Mouse (Mus musculus) adrenal gland, postnatal 4 days (tissue): ENCODE data around the gene Fndc3b. TPM values are rescaled to one million over a fixed set of nuclear protein-coding genes. Genes with fewer than 3 reads are reported as not detected.

Source experiments
- DNase-seq, 2 experiments: peaks; one replicate each; pipeline ENCODE4 v3.0.0; 2021 to 2022; ENCODE audit warnings: low spot score in 2 of 2, mixed read lengths in 2 of 2
- long read RNA-seq, 2 experiments: library from polyadenylated mRNA; stranded (forward); transcript quantifications; one replicate each; pipeline ENCODE4 v2.0.0; 2021
- total RNA-seq, 2 experiments: library from RNA; stranded (reverse); gene quantifications; 2 replicates each; pipeline ENCODE4 v1.2.3; 2021

Fndc3b gene
- 100 to 1,000 TPM; 110 TPM for total RNA-seq
- long read RNA-seq, experiment 1, partial matches to known transcripts = 1 of 7 reads
- long read RNA-seq, experiment 1, other reads (novel, unspliced or antisense) = 6 of 7 reads
- long read RNA-seq, experiment 2, full-length matches to known transcripts = 2 of 15 reads
- long read RNA-seq, experiment 2, partial matches to known transcripts = 2 of 15 reads
- long read RNA-seq, experiment 2, other reads (novel, unspliced or antisense) = 11 of 15 reads

- peak; percentile 77 to 87 for DNase-seq
Observed at GRCm38 (mm10) chr3:27710648-27711428, at the start of gene Fndc3b. Fndc3b (minus strand) TSS chr3:27711307.

- no peak for DNase-seq
Observed at GRCm38 (mm10) chr3:27760278-27760677, 49.2 kb upstream of the Fndc3b start.

- no peak for DNase-seq
Observed at GRCm38 (mm10) chr3:27758976-27759375, 47.9 kb upstream of the Fndc3b start.

GRCm38 (mm10) chr3:27751657-27752056, 40.5 kb upstream of the Fndc3b start:
- DNase-seq = no peak

- no peak for DNase-seq
Observed at GRCm38 (mm10) chr3:27751156-27751555, 40.0 kb upstream of the Fndc3b start.

GRCm38 (mm10) chr3:27745651-27746050, 34.5 kb upstream of the Fndc3b start:
- DNase-seq = no peak

GRCm38 (mm10) chr3:27744754-27745153, 33.6 kb upstream of the Fndc3b start:
- no peak for DNase-seq

GRCm38 (mm10) chr3:27743271-27744145, 32.4 kb upstream of the Fndc3b start:
- no peak for DNase-seq

- DNase-seq = no peak
Observed at GRCm38 (mm10) chr3:27742124-27742523, 31.0 kb upstream of the Fndc3b start.

GRCm38 (mm10) chr3:27740136-27740535, 29.0 kb upstream of the Fndc3b start:
- no peak for DNase-seq

GRCm38 (mm10) chr3:27736180-27736579, 25.1 kb upstream of the Fndc3b start:
- no peak for DNase-seq

- DNase-seq = no peak
Observed at GRCm38 (mm10) chr3:27735113-27735512, 24.0 kb upstream of the Fndc3b start.

- DNase-seq = no peak
Observed at GRCm38 (mm10) chr3:27728798-27729782, 18.0 kb upstream of the Fndc3b start.

GRCm38 (mm10) chr3:27728176-27728575, 17.1 kb upstream of the Fndc3b start:
- DNase-seq = no peak

GRCm38 (mm10) chr3:27725752-27726151, 14.6 kb upstream of the Fndc3b start:
- no peak for DNase-seq

GRCm38 (mm10) chr3:27724208-27724607, 13.1 kb upstream of the Fndc3b start:
- DNase-seq = no peak

- no peak for DNase-seq
Observed at GRCm38 (mm10) chr3:27718829-27719365, 7.8 kb upstream of the Fndc3b start.

- DNase-seq = no peak
Observed at GRCm38 (mm10) chr3:27713971-27714370, 2.9 kb upstream of the Fndc3b start.

- DNase-seq = no peak
Observed at GRCm38 (mm10) chr3:27712421-27712820, 1.3 kb upstream of the Fndc3b start.
